Mouse (Mus musculus) midbrain, postnatal 0 days (tissue): Measurements from ENCODE around the gene Rhof. TPM values are rescaled to one million over a fixed set of nuclear protein-coding genes. Genes with fewer than 3 reads are reported as not detected.

ENCODE experiments used
- ATAC-seq: fragments of 200-750 bp; cut with Nextera tagmentation; 2 replicates; pipeline ENCODE4 v1.8.0; 2017; ENCODE audit warnings: moderate number of reproducible peaks, mild to moderate bottlenecking, moderate TSS enrichment, moderate library complexity; ENCODE audit not compliant: low FRiP score
- DNase-seq: peaks from one replicate; pipeline ENCODE4 v3.0.0-alpha.2; 2015; ENCODE audit warnings: low spot score
- H3K27ac ChIP-seq: fragments of 300-500 bp; sonication (generic); 2 replicates; pipeline ENCODE4 v1.5.1; 2014; ENCODE audit warnings: low read depth, mild to moderate bottlenecking, low read length, mixed read lengths
- H3K27me3 ChIP-seq: fragments of 300-500 bp; sonication (generic); 2 replicates; pipeline ENCODE4 v1.6.1; 2014; ENCODE audit warnings: low read length, control low read depth, mixed read lengths; ENCODE audit not compliant: insufficient read depth
- H3K36me3 ChIP-seq: fragments of 300-500 bp; sonication (generic); 2 replicates; pipeline ENCODE4 v1.6.1; 2014; ENCODE audit warnings: low read length, control low read depth, mixed read lengths; ENCODE audit not compliant: insufficient read depth
- H3K4me1 ChIP-seq: fragments of 300-500 bp; sonication (generic); 2 replicates; pipeline ENCODE4 v1.6.1; 2014; ENCODE audit warnings: mild to moderate bottlenecking, control low read depth, antibody characterized with exemption, low read length, mixed read lengths; ENCODE audit not compliant: insufficient read depth
- H3K4me2 ChIP-seq: fragments of 300-500 bp; sonication (generic); 2 replicates; pipeline ENCODE4 v1.6.1; 2014; ENCODE audit warnings: low read depth, mild to moderate bottlenecking, low read length, mixed read lengths; ENCODE audit not compliant: poor library complexity, severe bottlenecking
- H3K4me3 ChIP-seq: fragments of 300-500 bp; sonication (generic); 2 replicates; pipeline ENCODE4 v1.5.1; 2014; ENCODE audit warnings: low read depth, mild to moderate bottlenecking, low read length, moderate library complexity
- H3K9ac ChIP-seq: fragments of 300-500 bp; sonication (generic); replicated peaks from 2 replicates; pipeline ENCODE4 v1.6.1; 2014; ENCODE audit warnings: mild to moderate bottlenecking, low read length, moderate library complexity, mixed read lengths; ENCODE audit not compliant: poor library complexity, severe bottlenecking
- H3K9me3 ChIP-seq: fragments of 300-500 bp; sonication (generic); 2 replicates; pipeline ENCODE4 v1.6.1; 2016; ENCODE audit warnings: low read length, control low read depth
- CTCF ChIP-seq: IDR thresholded peaks from 2 replicates; pipeline ENCODE4 v1.5.1; 2016; ENCODE audit warnings: antibody characterized with exemption, mild to moderate bottlenecking
- WGBS: fragments of 180-500 bp; shearing (Covaris S2); extraction: QIAGEN DNeasy Blood & Tissue Kit; methylation state at CpG from one replicate; pipeline ENCODE4 v1.1.7; 2014; 5-methylcytosine and 5-hydroxymethylcytosine counted together
- polyA plus RNA-seq: library from polyadenylated mRNA; unstranded; fragments of >200 nt; fragmentation: Nextera tagmentation; extraction: Ambion mirVana; gene quantifications from 2 replicates; pipeline ENCODE4 v1.2.1, GENCODE M21; 2015
- total RNA-seq: library from RNA; depleted of rRNA; stranded (reverse); fragments of >200 nt; gene quantifications from 2 replicates; pipeline ENCODE4 v1.2.3, GENCODE M21; 2014; rRNA removed

The Rhof gene
- 37.2 and 47.8 TPM in 2 replicates for total RNA-seq
- 41.7 and 45.3 TPM in 2 replicates for polyA plus RNA-seq

- H3K4me1 ChIP-seq, result peaks cover 23% of the 10 kb centered on the region
- peak within 1 kb of the TSS; percentile 52 for H3K4me3 ChIP-seq
- peak within 1 kb of the TSS; percentile 99 for H3K27ac ChIP-seq
- TF ChIP-seq CTCF, result peak; percentile 89
- DNase-seq (peak; percentile 90), ATAC-seq (peak; percentile 62)
- no peaks in the 10 kb centered on the region for H3K27me3 ChIP-seq
- H3K9me3 ChIP-seq, result no peaks in the 10 kb centered on the region
- peak within 1 kb of the TSS; percentile 99 for H3K4me2 ChIP-seq
- H3K36me3 ChIP-seq, result no peaks in the 10 kb centered on the region
- 3% methylated on average over 44 of the region's 44 CpGs for WGBS
- peak within 1 kb of the TSS; percentile 78 for H3K9ac ChIP-seq
These were observed at the start of gene Rhof for GRCm38 (mm10) chr5:123132308-123133071. TSS of gene Rhof (minus strand) at chr5:123132692.

DNA sequence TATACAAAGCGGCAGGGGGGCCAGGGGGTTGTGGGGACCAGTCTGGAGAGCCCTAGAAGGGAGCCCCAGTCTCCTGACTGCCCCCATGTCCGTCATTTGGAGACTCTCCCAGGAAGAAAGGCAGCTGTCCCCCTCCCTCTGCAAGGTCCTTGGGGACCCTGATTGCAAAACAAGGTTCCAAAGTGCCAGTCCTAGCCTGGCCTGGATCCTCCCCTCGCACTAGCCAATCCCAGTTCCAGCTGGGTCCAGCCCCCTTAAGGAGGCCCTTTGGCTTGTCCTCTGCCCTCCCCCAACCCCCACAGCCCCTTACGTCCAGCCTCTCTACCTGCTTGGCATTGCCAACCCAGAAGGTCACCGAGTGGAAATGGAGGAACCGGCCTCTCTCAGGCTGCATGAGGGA is 49.0 kb upstream of the Rhof start:
- H3K9me3 ChIP-seq, result no peaks in the 10 kb centered on the region
- H3K27ac ChIP-seq, result no peak overlapping the region
- no peak overlapping the region for H3K4me2 ChIP-seq
- no peak for ATAC-seq
- WGBS, result 72% methylated on average over 6 of the region's 6 CpGs
- H3K4me3 ChIP-seq, result no peak overlapping the region
- H3K4me1 ChIP-seq, result no peaks in the 10 kb centered on the region
- H3K9ac ChIP-seq, result no peak overlapping the region
- H3K27me3 ChIP-seq, result no peaks in the 10 kb centered on the region
- no peaks in the 10 kb centered on the region for H3K36me3 ChIP-seq
- no peak for DNase-seq
- TF ChIP-seq CTCF, result no peak

DNA sequence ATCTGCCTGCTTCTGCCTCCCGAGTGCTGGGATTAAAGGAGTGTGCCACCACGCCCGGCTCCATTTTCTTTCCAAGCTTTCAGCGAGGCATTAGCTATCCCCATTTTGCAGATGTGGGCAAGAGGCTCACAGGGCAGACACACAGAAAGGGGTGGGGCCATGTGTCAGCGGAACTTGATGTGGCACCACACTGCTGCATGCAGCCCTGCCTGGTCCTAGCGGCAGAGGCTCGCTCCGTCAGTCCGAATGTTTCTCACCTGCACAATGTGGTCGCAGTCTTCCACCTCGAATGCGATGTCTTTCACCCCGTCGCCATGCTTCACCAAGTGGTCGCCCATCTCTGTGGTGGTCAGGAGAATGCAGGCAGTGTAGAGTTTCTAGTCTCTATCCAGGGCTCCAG is 47.9 kb upstream of the Rhof start:
- WGBS, result 95% methylated on average over 15 of the region's 15 CpGs
- no peak for TF ChIP-seq CTCF

GRCm38 (mm10) chr5:123178792-123179191 is 46.3 kb upstream of the Rhof start:
- no peaks in the 10 kb centered on the region for H3K36me3 ChIP-seq
- H3K4me2 ChIP-seq, result no peak overlapping the region
- no peaks in the 10 kb centered on the region for H3K4me1 ChIP-seq
- ATAC-seq (no peak), DNase-seq (no peak)
- H3K4me3 ChIP-seq, result no peak overlapping the region
- TF ChIP-seq CTCF, result no peak
- no peaks in the 10 kb centered on the region for H3K9me3 ChIP-seq
- H3K9ac ChIP-seq, result no peak overlapping the region
- WGBS, result 90% methylated on average over 5 of the region's 5 CpGs
- no peak overlapping the region for H3K27ac ChIP-seq
- no peaks in the 10 kb centered on the region for H3K27me3 ChIP-seq

More for the DNA sequence above, 47.9 kb upstream of the Rhof start:
- ATAC-seq, result no peak
- Histone ChIP-seq H3K27ac (no peak overlapping the region), H3K27me3 (no peaks in the 10 kb centered on the region), H3K36me3 (no peaks in the 10 kb centered on the region), H3K4me2 (no peak overlapping the region), H3K9me3 (no peaks in the 10 kb centered on the region), H3K4me3 (no peak overlapping the region), H3K9ac (no peak overlapping the region), H3K4me1 (no peaks in the 10 kb centered on the region)
- DNase-seq, result no peak

DNA sequence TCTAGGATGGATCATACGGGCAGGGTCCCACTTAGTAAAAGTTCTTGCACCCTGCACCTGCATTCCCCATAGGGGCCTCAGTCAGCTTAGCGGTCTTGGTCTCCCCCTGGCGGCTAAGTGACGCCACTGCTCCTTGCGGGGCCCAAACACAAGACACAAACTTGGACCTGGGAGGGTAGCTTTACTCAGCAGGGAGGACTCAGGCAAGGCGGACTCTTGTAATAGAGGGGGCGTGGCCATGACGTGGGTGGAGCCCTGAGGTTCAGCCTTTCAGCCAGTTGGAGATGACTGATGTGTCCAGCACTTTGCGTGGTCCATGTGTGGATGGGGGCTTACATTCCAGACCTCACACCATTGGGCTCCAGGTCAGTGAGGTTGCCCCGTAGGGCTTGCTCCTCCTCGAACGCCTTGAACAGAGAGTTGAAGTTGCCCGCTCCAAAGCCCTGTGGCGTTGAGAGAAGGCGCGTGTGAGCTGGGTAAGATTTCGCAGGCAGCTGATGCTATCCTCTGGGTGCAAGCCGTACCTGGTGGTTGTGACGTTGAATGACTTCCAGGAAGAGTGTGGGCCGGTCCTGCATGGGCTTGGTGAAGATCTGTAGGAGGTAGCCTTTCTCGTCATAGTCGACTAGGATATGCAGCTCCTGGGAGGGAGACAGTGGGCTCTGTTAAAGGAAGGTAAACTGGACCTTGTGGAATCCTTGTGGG is 39.3 kb upstream of the Rhof start:
- Histone ChIP-seq H3K27me3 (no peaks in the 10 kb centered on the region), H3K9ac (no peak overlapping the region), H3K4me3 (no peak overlapping the region), H3K9me3 (no peaks in the 10 kb centered on the region), H3K36me3 (peaks cover 2% of the 10 kb centered on the region; the same call in 1 of the 2 replicates), H3K4me1 (no peaks in the 10 kb centered on the region), H3K27ac (no peak overlapping the region), H3K4me2 (peak overlapping the region; percentile 28; the same call in 1 of the 2 replicates)
- WGBS, result 14% methylated on average over 22 of the region's 22 CpGs
- DNase-seq (peak; percentile 75), ATAC-seq (peak; percentile 66)
- peak; percentile 99 for TF ChIP-seq CTCF

DNA sequence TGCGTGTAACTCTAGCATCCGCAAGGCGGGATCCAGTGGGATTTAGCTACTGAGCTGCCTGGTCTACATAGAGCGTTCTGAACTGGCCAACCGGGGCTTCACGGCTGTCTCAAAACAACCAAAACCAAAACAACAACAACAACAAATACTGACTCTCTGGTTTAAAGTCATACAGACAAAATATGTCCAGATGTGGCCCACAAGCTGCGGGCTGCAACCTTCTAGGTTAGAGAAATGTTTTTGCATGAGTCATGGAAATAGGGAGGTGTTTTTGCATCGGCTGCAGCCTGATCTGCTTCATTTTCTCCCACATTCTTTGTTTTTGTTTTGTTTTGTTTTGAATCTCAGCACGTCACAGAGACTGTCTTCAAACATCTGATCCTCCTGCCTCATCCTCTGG is 37.9 kb upstream of the Rhof start:
- H3K27ac ChIP-seq, result no peak overlapping the region

More for the DNA sequence above, 37.9 kb upstream of the Rhof start:
- H3K9me3 ChIP-seq, result no peaks in the 10 kb centered on the region
- no peak for DNase-seq
- no peak for ATAC-seq
- no peaks in the 10 kb centered on the region for H3K27me3 ChIP-seq
- no peak overlapping the region for H3K9ac ChIP-seq
- no peak overlapping the region for H3K4me3 ChIP-seq
- no peak for TF ChIP-seq CTCF
- 79% methylated on average over 9 of the region's 9 CpGs for WGBS
- H3K4me1 ChIP-seq, result no peaks in the 10 kb centered on the region
- H3K4me2 ChIP-seq, result no peak overlapping the region
- peaks cover 13% of the 10 kb centered on the region for H3K36me3 ChIP-seq
